Mouse (Mus musculus) stomach, postnatal 0 days (tissue): ENCODE results near the gene Dpp10.

ENCODE experiments used
- CTCF ChIP-seq: IDR thresholded peaks from 2 replicates; pipeline ENCODE4 v1.5.1; 2016; ENCODE audit warnings: antibody characterized with exemption, low read depth, mild to moderate bottlenecking, moderate library complexity
- EP300 ChIP-seq: optimal IDR thresholded peaks from 2 replicates; pipeline ENCODE3; 2016; ENCODE audit warnings: antibody characterized with exemption

- TF ChIP-seq CTCF (no peak), EP300 (no peak)
Observed at GRCm38 (mm10) chr1:123756055-123756454, 289.3 kb downstream of the Dpp10 start.
